Mouse (Mus musculus) thymus, adult 2 months (tissue): ENCODE results near the gene Tbc1d14. TPM values are rescaled to one million over a fixed set of nuclear protein-coding genes. Genes with fewer than 3 reads are reported as not detected.

Experiments used
- DNase-seq: peaks from one replicate; pipeline ENCODE4 v3.0.0; 2021
- H3K27ac ChIP-seq: fragments of 200-500 bp; 2 replicates; pipeline ENCODE4 v1.5.1; 2012; ENCODE audit warnings: low read length, control low read depth; ENCODE audit not compliant: control insufficient read depth, insufficient read depth
- H3K27me3 ChIP-seq: fragments of 200-500 bp; 2 replicates; pipeline ENCODE4 v1.6.1; 2012; ENCODE audit warnings: mild to moderate bottlenecking, low read length, moderate library complexity, mixed read lengths; ENCODE audit not compliant: control insufficient read depth, insufficient read depth
- H3K36me3 ChIP-seq: fragments of 200-500 bp; 2 replicates; pipeline ENCODE4 v1.6.1; 2012; ENCODE audit warnings: mild to moderate bottlenecking, low read length, moderate library complexity; ENCODE audit not compliant: control insufficient read depth, insufficient read depth
- H3K4me1 ChIP-seq: fragments of 200-500 bp; replicated peaks from 2 replicates; pipeline ENCODE4 v1.6.1; 2012; ENCODE audit warnings: low read length; ENCODE audit not compliant: control insufficient read depth, insufficient read depth
- H3K4me3 ChIP-seq: fragments of 200-500 bp; 2 replicates; pipeline ENCODE4 v1.5.1; 2012; ENCODE audit warnings: mild to moderate bottlenecking, low read length, control low read depth, moderate library complexity; ENCODE audit not compliant: control insufficient read depth, insufficient read depth
- CTCF ChIP-seq: fragments of 200-500 bp; IDR thresholded peaks from 2 replicates; pipeline ENCODE4 v1.5.1; 2012; ENCODE audit warnings: mild to moderate bottlenecking, control low read depth, low read length, moderate library complexity, borderline replicate concordance; ENCODE audit not compliant: control insufficient read depth, poor library complexity, insufficient read depth; ENCODE audit errors: extremely low read depth
- POLR2A ChIP-seq: fragments of 200-500 bp; IDR thresholded peaks from 2 replicates; pipeline ENCODE4 v1.6.1; 2012; ENCODE audit warnings: mild to moderate bottlenecking, low read length, control low read depth, moderate library complexity; ENCODE audit not compliant: control insufficient read depth, poor library complexity, insufficient read depth; ENCODE audit errors: extremely low read depth
- WGBS: fragments of 180-500 bp; shearing (Covaris S2); methylation state at CpG from one replicate; pipeline ENCODE4 v1.1.7; 2018; 5-methylcytosine and 5-hydroxymethylcytosine counted together
- polyA plus RNA-seq: library from polyadenylated mRNA; depleted of rRNA; stranded (reverse); fragments of >200 nt; gene quantifications from 2 replicates; pipeline ENCODE4 v1.2.3, GENCODE M21; 2012

Tbc1d14 gene
- polyA plus RNA-seq, 1 experiment = 48.6 TPM

DNA sequence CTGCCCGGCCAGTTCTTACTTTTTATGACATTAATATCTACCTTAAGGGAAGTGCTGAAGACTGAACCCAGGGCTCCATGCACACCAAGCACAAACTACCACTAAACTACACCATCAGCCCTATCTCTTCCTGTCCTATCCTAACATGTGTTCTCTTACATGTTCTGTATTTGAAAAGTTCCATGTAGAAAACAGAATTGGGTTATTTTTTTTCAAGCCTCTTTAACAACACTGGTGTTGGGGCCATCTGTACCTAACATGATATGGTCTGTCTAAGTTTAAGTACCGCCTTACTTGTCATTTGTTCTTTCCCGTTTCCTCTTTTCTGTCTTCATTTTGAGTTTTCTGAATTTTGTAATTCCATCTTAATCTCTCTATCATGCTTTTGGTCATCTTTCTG is 56.7 kb downstream of the Tbc1d14 start:
- H3K27ac ChIP-seq = no peak overlapping the region
- WGBS = 91% methylated on average over 3 of the region's 3 CpGs
- peaks cover 6% of the 10 kb centered on the region for H3K4me1 ChIP-seq
- no peaks in the 10 kb centered on the region for H3K27me3 ChIP-seq
- H3K4me3 ChIP-seq = no peak overlapping the region
- TF ChIP-seq POLR2A = no peak
- TF ChIP-seq CTCF = no peak
- no peak for DNase-seq
- H3K36me3 ChIP-seq = no peaks in the 10 kb centered on the region

DNA sequence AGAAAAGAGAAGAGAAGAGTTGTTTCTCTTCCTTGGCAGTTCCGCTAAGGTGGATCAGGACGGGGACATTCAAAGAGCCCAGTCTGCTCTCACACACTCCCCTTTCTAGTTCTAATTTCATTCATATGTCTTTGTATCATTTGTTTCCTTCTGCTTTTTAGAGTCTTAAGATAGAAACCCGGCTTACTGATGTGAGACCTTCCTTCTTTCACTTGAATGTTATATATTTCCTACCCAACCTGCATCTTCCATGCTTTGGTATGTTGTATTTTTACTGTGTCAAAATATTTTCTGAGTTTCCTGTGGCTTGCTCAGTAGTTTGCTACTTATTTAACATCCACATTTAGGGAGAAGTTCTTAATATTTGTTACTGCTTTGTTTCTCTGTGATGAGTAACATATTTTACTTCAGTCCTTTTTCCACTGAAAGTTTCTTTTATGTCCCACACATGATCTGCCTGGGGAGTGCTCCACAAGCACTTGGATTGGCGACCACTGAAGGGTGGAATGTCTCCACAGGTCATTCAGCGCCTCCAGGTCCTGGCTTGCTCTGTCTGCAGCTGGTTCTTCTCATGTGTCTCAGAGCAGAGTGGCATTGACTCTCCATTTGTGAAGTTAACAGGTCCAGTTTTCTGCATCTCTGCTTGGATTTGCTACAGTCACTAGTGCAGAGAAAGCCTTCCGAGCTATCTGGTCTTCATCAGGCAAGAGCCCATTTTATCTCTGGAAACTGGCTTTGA is 57.5 kb downstream of the Tbc1d14 start:
- no peaks in the 10 kb centered on the region for H3K27me3 ChIP-seq
- DNase-seq = no peak
- H3K36me3 ChIP-seq = no peaks in the 10 kb centered on the region
- WGBS = 77% methylated on average over 6 of the region's 6 CpGs
- no peak overlapping the region for H3K27ac ChIP-seq
- TF ChIP-seq CTCF = no peak
- no peak for TF ChIP-seq POLR2A
- no peak overlapping the region for H3K4me3 ChIP-seq
- H3K4me1 ChIP-seq = peaks cover 6% of the 10 kb centered on the region

DNA sequence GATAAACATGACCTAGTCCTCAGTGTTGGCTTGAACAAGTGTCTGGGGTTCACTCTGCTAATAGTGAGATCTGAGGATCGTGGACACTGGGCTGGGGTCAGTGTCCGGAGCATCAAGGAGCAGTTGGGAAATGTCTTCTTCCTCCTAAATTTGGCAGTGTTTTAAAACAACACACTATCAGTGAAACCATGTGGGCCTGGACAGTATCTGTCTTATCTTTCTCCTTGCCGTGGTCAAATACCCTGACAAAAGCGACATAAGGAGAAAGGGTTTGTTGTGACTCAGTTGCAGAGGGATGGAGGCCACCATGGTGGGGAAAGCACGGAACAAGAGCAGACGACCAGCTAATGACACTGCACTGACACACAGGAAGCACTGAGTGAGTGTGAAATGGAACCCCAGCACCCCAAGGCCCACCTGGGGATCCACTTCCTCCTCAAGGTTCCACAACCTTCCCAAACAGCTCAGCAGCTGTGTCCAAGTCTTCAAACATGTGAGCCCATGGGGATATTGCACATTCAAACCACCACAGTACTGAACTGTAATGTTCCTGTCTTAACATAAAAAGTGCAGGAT is 58.5 kb downstream of the Tbc1d14 start:
- no peak overlapping the region for H3K4me3 ChIP-seq
- H3K27me3 ChIP-seq = no peaks in the 10 kb centered on the region
- no peak overlapping the region for H3K27ac ChIP-seq
- no peaks in the 10 kb centered on the region for H3K36me3 ChIP-seq
- TF ChIP-seq CTCF = no peak
- no peak for TF ChIP-seq POLR2A
- H3K4me1 ChIP-seq = peaks cover 14% of the 10 kb centered on the region
- DNase-seq = no peak
- 84% methylated on average over 6 of the region's 6 CpGs for WGBS

DNA sequence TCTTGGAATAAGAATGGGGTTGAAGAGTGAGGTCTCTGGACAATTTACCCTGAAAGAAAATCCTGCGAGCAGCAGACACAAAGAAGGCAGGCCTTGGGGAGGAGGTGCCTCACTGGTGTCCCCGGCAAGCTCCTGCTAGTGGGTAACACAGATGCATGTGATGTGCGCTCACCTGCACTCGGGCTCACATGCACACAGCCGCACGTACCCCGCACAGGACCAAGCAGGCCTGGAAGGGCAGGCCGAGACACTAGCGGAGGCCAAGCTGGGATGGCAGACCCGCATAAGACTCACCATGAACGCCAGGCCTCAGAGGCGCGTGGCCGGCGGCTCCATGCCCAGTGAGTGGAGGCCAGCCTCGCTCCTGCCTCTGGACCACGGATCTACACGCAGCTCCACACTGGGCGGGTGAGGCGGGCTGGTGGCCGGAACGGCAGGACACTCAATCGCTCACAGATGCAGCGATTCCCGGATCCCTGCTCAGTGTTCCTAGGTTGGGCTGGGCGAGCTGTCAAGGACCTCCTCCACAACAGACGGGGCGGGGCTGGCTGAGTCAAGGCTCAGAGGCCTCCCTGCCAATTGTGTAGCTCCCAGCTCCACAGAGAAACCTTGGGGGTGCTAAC is 62.8 kb downstream of the Tbc1d14 start:
- TF ChIP-seq POLR2A (no peak), CTCF (0 out of 2 replicates have a peak, but pooled peaks have one; percentile 58)
- H3K4me1 ChIP-seq = peaks cover 13% of the 10 kb centered on the region

DNA sequence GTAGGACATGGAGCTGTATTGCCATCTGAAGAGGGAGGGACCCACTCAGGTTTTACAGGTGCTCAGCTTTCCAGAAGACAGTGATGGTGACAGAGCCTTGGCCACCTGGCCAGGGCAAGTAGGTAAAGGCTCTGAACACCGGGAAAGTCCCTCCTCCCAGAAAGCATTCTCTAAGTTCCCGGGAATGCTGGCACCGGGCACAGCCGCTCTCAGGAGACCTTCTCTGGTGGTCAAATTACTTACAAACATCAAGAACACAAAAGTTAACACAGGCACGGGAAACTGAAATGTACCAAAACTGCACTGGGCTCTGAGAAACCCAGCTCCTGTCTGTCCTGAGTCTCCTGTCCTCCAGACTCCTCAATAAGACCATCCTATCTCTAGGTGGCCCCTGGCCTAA is 63.4 kb downstream of the Tbc1d14 start:
- WGBS = 33% methylated on average over 5 of the region's 5 CpGs
- no peak overlapping the region for H3K27ac ChIP-seq

More for the DNA sequence above, 62.8 kb downstream of the Tbc1d14 start:
- peak; percentile 81 for DNase-seq
- peak overlapping the region; percentile 64 for H3K4me3 ChIP-seq
- no peaks in the 10 kb centered on the region for H3K36me3 ChIP-seq
- H3K27me3 ChIP-seq = no peaks in the 10 kb centered on the region
- H3K27ac ChIP-seq = no peak overlapping the region
- 4% methylated on average over 28 of the region's 28 CpGs for WGBS

DNA sequence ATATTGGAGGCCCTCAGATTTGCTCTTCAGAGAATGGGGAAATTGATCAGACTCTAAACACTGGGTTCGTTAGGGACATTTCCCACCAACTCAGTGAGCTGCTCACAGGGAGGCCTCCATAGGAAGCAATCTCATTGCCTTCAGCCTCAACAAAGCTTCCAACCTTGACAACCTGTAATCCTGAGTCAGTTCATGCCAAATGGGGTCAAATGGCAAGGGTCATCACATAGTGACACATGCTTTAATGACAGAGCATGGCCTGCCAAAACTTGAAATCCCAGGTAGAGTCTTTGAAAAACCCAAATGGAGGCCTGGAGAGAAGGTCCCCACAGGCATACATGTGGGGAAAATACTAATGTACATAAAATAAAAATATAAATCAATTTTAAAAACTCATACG is 66.2 kb downstream of the Tbc1d14 start:
- TF ChIP-seq POLR2A (no peak), CTCF (no peak)
- H3K4me1 ChIP-seq = peaks cover 15% of the 10 kb centered on the region
- no peak for DNase-seq
- H3K27me3 ChIP-seq = no peaks in the 10 kb centered on the region
- WGBS = 97% methylated on average over 2 of the region's 2 CpGs
- H3K27ac ChIP-seq = no peak overlapping the region
- no peak overlapping the region for H3K4me3 ChIP-seq
- H3K36me3 ChIP-seq = no peaks in the 10 kb centered on the region

More for the DNA sequence above, 63.4 kb downstream of the Tbc1d14 start:
- Histone ChIP-seq H3K4me1 (peaks cover 13% of the 10 kb centered on the region), H3K36me3 (no peaks in the 10 kb centered on the region), H3K4me3 (peak overlapping the region; percentile 64), H3K27me3 (no peaks in the 10 kb centered on the region)
- no peak for DNase-seq
- TF ChIP-seq CTCF = no peak
- no peak for TF ChIP-seq POLR2A

DNA sequence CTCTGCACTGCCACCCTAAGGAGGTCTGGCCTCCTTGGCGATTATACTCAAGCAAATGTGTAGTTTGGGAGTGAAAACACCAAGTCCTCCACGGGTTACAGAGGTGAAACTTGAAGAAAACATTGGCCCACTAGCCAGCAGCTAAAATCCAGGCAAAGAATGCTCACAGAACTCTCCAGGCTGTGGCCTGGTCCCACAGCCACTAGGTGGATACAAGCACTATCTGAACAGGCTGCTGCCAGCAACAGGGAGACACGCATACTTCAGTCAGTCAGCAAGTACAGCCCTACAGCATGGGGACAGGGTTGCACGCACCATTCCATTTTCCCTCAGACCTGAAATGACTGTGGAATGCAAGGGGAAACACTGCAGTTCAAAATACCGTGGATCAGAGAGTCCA is 66.8 kb downstream of the Tbc1d14 start:
- Histone ChIP-seq H3K4me3 (no peak overlapping the region), H3K4me1 (peaks cover 15% of the 10 kb centered on the region), H3K36me3 (no peaks in the 10 kb centered on the region), H3K27me3 (no peaks in the 10 kb centered on the region), H3K27ac (no peak overlapping the region)
- WGBS = 93% methylated on average over 5 of the region's 5 CpGs
- DNase-seq = no peak
- TF ChIP-seq CTCF = no peak
- TF ChIP-seq POLR2A = no peak
